Mouse (Mus musculus) cerebellum, adult 9-10 months (tissue): ENCODE measurements at regions not wholly inside any gene's neighbourhood (a gene's known extent, or its start where the extent isn't known, plus 50 kb on each side); places are given as distances from the start of the nearest gene placed in this dataset.

Source experiments
- DNase-seq: peaks from one replicate; pipeline ENCODE4 v3.0.0; 2022

DNA sequence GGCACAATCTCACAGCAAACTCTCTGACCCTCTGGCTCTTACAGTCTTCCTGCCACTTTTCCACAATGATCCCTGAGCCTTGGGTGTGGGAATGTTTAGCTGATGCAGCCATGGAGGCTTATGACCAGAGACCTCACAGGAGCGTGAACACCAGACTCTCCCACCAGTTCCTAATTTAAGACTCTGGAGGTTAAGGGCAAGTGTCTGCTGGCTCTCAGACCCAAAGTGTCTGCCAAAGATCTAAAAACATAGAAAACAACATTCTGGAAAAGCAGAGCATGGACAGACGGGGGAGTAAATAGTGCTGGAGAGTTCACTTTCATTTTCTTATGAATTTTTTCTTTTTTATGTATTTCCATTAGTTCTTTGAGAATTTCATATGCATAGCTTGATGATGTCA is 440.7 kb downstream of the Adam3 start:
- DNase-seq, result no peak

DNA sequence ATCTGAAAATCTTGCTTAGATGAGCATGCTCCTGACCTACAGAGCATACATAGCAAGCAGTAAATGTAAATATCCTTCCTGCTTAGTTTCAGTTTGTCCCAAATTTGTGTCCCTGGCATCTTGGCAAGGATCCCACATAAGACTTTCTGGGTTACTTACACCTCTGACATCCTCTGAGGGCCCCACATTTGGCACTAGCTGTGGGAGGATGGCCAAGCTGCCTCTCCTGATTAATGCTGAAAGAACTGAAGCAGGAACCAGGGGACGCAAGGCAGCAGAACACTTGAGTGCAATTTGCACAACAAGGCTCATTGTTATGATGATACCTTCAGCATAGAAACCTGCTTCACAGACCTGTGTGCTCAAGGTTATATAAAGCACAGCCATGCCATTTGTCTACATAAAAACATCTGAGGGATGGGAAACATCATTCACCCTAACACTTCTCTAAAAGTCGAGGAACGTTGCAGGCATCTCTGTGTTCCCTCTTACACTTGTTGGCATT is 441.7 kb downstream of the Adam3 start:
- DNase-seq, result no peak

DNA sequence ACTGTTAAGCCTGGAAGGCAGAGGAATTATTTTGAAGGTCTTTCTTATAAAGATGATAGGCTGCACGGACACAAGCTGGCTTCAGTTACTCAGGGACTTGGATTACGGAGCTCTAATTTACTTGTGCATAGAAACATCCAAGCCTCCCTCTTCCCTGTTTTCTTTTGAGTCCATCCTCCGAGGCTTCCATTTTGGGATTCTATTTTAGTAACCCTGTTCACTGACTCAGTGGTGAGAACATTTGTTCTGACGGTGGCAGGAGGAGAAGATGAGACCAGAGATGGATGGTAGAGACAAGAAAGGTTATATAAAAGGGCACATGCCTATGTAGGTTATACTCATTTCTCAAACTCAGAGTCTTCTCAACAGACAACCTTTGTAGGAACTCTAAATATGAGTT is 445.4 kb downstream of the Adam3 start:
- DNase-seq, result no peak

DNA sequence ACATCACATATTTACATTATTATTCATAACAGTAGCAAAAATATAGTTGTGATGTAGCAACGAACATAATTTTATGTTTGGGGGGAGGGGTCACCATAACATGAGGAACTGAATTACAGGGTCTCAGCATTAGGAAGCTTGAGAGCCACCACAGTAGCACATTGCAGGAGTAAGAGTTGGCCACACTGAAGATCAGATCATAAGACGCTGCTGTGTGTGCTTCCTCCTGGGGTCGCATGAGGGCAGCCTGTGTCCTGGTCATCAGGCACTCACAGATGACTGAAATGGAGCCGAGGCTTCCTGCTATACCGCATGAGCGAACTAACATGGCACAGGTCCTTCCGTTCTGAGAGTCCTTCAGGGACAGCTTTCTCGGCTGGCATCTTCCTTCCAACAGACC is 447.3 kb downstream of the Adam3 start:
- DNase-seq, result no peak

DNA sequence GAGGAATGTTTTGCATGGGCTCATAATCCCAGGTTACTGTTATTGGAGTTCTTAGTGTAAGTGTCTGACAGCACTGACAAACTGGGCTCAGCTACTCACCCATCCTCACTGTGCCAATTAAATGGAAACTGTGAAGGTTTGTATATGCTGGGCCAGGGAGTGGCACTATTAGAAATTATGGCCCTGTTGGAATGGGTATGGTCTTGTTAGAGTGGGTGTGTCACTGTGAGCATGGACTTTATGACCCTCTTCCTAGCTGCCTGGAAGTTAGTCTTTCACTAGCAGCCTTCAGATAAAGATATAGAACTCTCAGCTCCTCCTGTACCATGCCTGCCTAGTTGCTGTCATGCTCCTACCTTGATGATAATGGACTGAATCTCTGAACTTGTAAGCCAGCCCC is 464.3 kb downstream of the Adam3 start:
- DNase-seq, result no peak

DNA sequence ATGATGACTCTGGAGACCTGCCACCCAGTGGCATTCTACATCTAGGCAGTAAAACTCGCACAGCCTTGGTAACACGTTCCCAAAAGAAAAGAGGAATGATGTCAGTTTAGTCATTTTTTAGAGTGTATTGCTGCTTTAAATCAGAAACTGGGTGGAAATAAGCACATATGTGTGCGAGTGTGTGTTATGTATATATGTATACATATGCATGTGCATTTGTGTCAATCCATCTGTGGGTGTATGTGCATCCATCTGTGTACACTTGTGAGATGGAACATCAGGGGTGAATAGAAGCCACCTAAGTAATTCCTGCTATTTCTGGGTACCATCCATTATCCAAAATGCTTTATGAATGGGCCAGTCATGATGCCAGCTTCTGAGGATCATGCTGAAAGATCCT is 467.0 kb downstream of the Adam3 start:
- DNase-seq, result no peak

DNA sequence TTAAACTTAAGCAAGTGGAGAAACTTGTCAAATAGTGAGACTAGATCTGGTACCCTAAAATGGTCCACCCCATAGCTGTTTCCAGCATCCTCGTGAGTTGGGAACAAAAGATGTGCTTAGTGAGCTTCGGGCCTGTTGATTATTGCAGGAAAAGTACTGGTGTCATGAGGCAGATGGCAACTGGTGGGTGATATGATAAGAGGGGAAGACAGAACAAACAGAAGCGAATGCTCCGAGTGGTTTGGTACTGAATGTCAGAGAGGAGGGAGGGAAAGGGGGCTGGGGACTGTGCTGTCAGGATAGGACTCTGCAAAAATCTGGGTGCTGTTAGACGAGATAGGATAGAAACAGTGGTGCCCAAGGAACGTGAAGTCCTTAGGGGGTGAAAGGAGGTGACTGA is 483.4 kb downstream of the Adam3 start:
- DNase-seq, result no peak

DNA sequence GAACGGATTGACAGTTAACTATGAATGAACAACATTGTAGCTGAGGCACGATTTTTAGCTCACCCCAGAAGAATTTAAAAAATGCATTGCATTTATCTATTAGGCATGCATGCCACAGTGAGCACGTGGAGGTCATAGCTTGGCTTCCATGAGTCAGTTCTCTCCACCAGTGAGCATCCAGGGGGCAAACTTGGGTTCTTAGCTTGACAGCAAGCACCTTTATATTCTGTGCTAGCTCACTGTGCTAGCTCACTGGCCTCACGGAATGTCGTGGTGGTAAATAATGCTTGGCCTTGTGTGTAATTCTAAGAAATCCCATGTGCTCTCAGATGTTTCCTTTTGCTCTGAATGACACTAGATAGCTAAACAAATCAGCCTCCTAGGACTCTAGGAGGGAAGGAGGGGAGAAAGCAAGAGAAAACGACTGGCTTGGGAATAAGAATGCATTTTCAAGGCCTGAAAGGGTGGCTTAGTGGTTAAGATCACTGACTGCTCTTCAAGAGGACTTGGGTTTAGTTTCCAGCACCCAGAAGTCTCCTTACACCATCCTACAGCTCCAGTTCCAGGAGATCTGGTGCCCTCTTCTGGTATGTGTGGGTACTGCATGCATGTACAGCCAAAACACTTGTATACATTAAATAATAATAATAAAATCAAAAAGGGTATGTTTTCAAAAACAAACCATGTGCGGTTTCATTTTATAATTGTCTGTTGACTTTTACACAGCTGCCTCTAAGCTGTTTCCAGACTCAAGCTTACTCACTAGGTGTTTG is 485.3 kb downstream of the Adam3 start:
- no peak for DNase-seq

DNA sequence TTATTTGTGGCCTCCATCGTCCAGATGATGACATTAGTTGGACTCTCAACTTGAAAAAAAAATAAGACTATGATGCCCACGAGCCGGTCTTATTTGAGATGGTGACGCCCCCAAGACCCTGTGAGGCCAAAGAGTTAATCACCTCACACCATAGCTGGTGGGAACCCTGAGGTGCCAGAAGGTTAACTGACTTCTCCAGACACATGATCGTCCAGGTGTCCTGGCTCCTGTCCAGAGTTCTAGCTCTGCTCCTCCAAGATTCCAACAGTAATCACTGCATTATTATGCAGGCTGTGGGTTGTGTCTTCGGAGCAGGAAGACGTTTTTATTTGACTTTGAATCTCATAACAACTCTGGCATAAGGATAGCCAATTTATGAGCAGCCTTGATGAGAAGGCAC is 490.7 kb downstream of the Adam3 start:
- no peak for DNase-seq

DNA sequence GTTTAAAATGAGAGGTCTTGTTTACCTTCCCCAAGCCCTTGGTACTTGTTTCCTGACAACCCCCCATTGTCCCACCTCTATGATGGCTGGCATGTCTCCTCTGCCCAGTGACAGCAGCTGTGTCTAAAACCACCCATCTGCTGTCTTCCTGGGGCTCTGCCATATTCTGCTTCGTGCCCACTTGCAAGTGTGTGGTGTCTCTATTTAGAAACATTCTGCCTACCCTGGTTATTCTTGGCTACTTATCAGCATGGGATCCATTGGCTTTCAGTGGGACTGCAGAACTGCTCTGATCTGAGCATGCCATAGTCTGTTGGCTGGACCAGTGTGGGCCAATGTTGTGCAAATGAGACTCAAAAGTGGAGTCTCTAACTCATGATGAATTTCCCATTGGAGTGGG is 497.5 kb downstream of the Adam3 start:
- DNase-seq, result no peak

DNA sequence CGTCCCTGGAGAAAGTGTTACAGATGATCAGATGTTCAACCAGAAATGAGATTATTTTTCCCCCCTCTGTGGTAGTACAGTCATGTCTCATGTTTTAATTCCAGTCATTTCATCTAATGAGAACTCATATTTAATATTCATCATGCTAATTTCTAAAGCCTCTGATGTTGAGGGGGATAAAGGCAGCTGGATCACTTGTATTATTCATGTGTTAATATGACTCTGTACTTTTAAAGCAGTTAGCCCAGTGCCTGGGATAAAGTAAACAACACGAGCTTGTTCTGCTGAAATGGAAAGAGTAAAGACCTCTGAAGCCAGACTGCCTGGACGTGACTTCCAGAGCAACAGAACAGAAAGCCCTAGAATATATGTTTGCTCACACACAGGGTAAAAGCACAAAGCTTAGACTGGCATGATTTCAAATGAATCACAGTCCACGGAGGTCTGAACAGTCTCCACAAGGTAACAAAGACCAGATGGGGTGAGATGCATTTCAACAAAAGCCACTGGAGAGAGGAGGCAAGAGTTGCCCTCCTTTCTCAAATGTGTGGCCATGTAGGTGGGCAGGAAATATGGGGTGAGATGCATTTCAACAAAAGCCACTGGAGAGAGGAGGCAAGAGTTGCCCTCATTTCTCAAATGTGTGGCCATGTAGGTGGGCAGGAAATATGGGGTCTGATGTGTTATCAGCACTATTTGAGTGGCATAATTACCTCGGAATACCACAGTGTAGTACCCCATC is 498.1 kb downstream of the Adam3 start:
- DNase-seq, result no peak

DNA sequence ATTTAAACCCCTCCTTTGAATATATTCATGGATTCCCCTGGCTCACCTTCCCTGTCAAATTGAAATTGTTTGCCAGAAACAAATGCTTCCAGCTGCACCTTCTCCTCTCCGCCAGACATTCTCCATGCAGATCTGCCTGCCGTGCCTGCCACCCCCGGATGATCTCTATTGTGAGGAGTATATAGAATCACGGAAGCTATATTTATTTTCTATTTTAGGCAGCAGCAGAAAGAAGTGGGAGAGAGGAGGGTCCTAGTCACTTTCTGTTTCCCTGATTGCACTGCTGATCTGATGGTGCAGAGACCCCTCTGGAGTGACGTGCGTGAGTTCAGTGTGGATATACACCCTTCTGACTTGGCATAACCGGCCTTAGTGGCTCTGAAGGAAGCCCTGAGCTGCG is 505.4 kb downstream of the Adam3 start:
- no peak for DNase-seq

DNA sequence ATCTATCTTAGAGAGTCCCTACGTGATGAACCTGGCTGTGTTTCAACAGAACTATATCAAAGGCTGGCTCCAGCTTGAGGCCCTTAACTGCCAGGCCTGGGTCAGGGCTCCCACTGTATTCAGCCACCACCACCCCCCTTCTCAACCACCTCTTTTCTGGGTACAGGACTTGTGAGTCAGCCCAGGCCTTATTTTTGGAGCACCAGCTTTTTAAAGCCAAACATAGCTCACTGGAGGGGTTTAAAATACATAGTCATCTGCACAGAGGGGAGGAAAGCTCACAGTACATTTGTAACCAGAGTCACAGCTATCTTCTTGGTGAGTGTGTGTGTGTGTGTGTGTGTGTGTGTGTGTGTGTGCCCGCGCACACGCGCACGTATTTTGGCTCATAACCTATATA is 509.0 kb downstream of the Adam3 start:
- DNase-seq, result no peak

DNA sequence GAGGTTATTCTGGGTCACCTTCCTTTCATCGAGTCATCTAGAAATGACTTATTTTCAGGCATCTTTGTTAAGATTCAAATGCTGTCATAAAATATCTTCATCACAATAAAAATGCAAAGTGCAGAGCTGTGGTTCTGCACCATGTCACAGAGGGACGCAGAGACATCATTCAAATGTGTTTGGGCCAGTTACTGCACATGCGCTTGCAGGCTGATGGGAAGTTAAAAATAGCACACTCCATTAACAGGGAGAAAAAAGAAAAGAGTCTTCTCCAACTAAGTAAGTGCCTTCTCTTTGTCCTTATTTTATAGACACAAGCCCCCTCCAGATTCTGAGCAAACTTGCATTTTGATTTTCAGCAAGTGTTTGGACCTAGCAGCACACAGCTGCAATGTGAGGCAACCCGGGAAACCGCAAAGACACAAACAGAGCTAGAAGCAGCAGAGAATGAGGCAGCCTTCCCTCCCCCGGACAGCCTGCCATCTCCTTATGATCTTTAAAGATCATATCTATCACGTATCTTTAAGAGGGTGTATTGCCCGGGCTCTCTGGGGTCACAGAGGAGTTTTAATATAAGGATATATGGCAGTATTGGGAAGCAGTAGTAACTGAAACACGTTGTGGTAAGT is 510.0 kb downstream of the Adam3 start:
- DNase-seq, result no peak

DNA sequence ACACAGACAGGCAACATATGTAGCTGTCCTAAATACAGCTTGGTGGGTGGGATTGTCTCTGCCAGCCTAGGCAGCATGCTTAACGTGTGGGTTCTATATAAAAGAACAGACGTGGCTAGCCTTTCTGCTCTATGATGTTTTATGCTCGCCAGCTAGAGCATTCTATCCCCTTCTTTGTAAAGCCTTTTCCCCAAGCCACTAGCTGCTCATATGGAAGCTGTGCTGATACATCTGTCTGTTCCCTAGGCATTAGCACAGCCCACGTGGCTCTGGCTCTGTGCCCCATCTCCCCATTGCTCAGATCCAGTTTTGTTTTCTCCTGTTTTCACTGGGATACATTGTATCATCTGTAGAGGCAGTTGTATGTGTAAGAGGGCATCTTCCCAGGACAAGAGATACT is 511.3 kb downstream of the Adam3 start:
- no peak for DNase-seq

DNA sequence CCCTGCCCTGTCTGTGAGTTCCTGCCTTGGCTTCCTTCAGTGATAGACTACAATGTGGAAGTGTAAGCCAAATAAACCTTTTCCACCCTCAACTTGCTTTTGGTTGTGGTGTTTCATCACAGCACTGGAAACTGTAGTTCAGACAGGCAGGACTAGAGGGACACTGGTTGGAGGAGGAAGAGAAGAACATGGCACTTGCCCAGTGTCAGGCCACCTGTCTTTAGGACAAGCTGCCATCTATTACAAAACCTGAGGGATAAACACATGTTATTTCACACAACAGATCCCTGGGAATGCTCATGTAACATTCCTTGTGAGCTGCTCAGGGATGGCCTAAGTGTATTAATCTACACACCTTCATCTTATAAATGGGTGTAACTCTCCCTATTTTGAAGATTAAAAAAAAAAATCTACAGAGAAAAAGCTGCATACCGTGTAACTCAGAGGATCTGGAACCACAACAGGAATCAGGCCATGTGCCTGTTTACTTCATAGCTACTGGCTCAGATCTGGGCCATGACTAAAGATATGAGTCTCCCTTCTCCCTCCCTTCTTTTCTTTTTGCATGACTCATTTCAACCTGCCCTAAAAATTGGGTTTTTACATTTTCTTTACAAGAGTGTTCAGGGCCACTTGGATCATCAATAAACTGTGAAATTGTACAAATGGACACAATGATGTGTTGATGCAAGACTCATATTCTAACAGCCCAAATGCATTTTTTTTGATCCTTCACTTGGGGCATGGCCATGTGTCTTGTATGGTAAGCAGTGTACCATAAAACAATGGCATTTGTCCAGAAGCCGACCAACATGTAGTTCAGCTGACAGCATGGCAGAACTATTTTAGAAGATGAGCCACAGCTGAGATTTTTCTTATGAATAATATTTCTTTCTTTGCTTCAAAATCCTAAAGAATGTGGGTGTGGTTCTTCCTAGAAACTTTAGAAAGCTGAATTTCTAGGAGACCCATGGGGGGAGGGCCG is 513.1 kb downstream of the Adam3 start:
- DNase-seq, result no peak

DNA sequence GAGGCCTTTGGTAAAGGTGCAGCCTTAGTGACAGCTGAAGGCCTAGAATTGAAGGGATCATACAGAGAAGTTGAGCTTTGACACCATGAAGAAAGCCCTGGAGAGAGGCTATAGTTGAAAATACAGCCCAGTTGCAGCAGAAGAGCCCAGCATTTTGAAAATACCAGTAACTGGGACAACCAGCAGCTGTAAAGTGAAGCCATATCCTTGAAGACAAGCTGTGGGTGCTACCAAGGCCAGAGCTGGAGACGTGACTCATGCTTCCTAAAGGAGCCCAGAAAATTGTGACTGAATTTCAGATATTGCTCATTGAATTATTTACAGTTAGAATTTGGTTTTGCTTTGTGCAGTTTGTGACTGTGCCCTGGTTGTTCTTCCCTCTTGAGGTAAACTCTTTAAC is 514.6 kb downstream of the Adam3 start:
- DNase-seq, result no peak
